Mouse (Mus musculus) kidney, adult 2 months (tissue): ENCODE measurements around the gene Rtp4.

ENCODE experiments used
- CTCF ChIP-seq: fragments of 200-500 bp; conservative IDR thresholded peaks from 2 replicates; pipeline ENCODE4 v1.5.1; 2011; ENCODE audit warnings: low read depth, mild to moderate bottlenecking, control low read depth, low read length, moderate library complexity, mixed read lengths; ENCODE audit not compliant: insufficient read depth, insufficient read length
- POLR2A ChIP-seq: fragments of 200-500 bp; IDR thresholded peaks from one replicate; pipeline ENCODE4 v1.6.1; 2011; ENCODE audit warnings: low read depth, low read length, control low read depth

GRCm38 (mm10) chr16:23475651-23476050 lies 44.4 kb upstream of the Rtp4 start:
- TF ChIP-seq POLR2A, result no peak
- TF ChIP-seq CTCF, result no peak
